Mouse (Mus musculus) spleen, adult 2 months (tissue): ENCODE measurements around the gene Mrpl4.
"Not testable (repeated sequence)": the region's sequence is repeated elsewhere in the genome, so short reads cannot be mapped to it uniquely, and the experiment has no call there.

ENCODE experiments used
- CTCF ChIP-seq: fragments of 200-500 bp; IDR thresholded peaks from 2 replicates; pipeline ENCODE4 v1.5.1; 2011; ENCODE audit warnings: mild to moderate bottlenecking, inconsistent platforms; ENCODE audit not compliant: insufficient read depth, insufficient read length, insufficient replicate concordance; ENCODE audit errors: extremely low read depth
- POLR2A ChIP-seq: fragments of 200-500 bp; IDR thresholded peaks from 2 replicates; pipeline ENCODE4 v1.6.1; 2011; ENCODE audit warnings: low read depth, low read length, inconsistent platforms

DNA sequence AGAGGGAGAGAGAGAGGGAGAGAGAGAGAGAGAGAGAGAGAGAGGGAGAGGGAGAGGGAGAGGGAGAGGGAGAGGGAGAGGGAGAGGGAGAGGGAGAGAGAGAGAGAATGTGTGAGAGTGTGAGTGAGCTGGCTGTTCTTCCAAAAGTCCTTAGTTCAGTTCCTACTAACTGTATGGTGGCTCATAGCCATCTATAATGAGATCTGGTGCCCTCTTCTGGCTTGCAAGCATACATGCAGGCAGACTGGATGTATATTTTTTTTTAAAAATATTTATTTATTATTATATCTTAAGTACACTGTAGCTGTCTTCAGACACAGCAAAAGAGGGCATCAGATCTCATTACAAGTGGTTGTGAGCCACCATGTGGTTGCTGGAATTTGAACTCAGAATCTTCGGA, 4.2 kb upstream of the Mrpl4 start:
- TF ChIP-seq POLR2A, CTCF: not testable (repeated sequence)
